Mouse (Mus musculus) stomach, embryonic 16.5 days (tissue): ENCODE data around the gene Tmem88. TPM values are rescaled to one million over a fixed set of nuclear protein-coding genes. Genes with fewer than 3 reads are reported as not detected.
A peak's percentile ranks its signal among the peaks of the same experiment; 100 is the strongest.

Source experiments
- ATAC-seq: fragments of 200-750 bp; cut with Nextera tagmentation; 2 replicates; pipeline ENCODE4 v1.8.0; 2017; ENCODE audit warnings: moderate number of reproducible peaks, moderate TSS enrichment; ENCODE audit not compliant: insufficient read depth, low FRiP score
- H3K27ac ChIP-seq: fragments of 300-500 bp; sonication (generic); 2 replicates; pipeline ENCODE4 v1.5.1; 2014; ENCODE audit warnings: low read length
- H3K27me3 ChIP-seq: fragments of 300-500 bp; sonication (generic); 2 replicates; pipeline ENCODE4 v1.6.1; 2014; ENCODE audit warnings: low read length, control low read depth, mixed read lengths; ENCODE audit not compliant: control insufficient read depth, insufficient read depth
- H3K36me3 ChIP-seq: fragments of 300-500 bp; sonication (generic); 2 replicates; pipeline ENCODE4 v1.6.1; 2014; ENCODE audit warnings: low read length; ENCODE audit not compliant: control insufficient read depth, insufficient read depth
- H3K4me1 ChIP-seq: fragments of 300-500 bp; sonication (generic); 2 replicates; pipeline ENCODE4 v1.6.1; 2014; ENCODE audit warnings: low read length, control low read depth, mixed read lengths; ENCODE audit not compliant: control insufficient read depth, insufficient read depth
- H3K4me2 ChIP-seq: fragments of 300-500 bp; sonication (generic); 2 replicates; pipeline ENCODE4 v1.6.1; 2014; ENCODE audit warnings: low read depth, low read length, mixed read lengths
- H3K4me3 ChIP-seq: fragments of 300-500 bp; sonication (generic); replicated peaks from 2 replicates; pipeline ENCODE4 v1.5.1; 2014; ENCODE audit warnings: mild to moderate bottlenecking, low read length
- H3K9ac ChIP-seq: fragments of 300-500 bp; sonication (generic); 2 replicates; pipeline ENCODE4 v1.6.1; 2014; ENCODE audit warnings: low read length
- H3K9me3 ChIP-seq: fragments of 300-500 bp; sonication (generic); replicated peaks from 2 replicates; pipeline ENCODE4 v1.6.1; 2016; ENCODE audit warnings: low read length, control low read depth; ENCODE audit not compliant: control insufficient read depth
- WGBS: fragments of 180-500 bp; shearing (Covaris S2); extraction: QIAGEN DNeasy Blood & Tissue Kit; methylation state at CpG from one replicate; pipeline ENCODE4 v1.1.7; 2014; 5-methylcytosine and 5-hydroxymethylcytosine counted together
- polyA plus RNA-seq: library from polyadenylated mRNA; unstranded; fragments of >200 nt; fragmentation: Nextera tagmentation; extraction: Ambion mirVana; gene quantifications from 2 replicates; pipeline ENCODE4 v1.2.1, GENCODE M21; 2015

Tmem88 gene
- polyA plus RNA-seq, 1 experiment from 2014 or later, result 28.7 TPM

- 13% methylated on average over 2 of the region's 2 CpGs for WGBS
- Histone ChIP-seq H3K4me3 (peak overlapping the region; percentile 85), H3K9ac (peak overlapping the region; percentile 99; the same call in 1 of the 2 replicates), H3K4me2 (peak overlapping the region; percentile 95), H3K9me3 (no peaks in the 10 kb centered on the region), H3K4me1 (peaks cover 43% of the 10 kb centered on the region), H3K27me3 (no peaks in the 10 kb centered on the region), H3K36me3 (no peaks in the 10 kb centered on the region), H3K27ac (peak overlapping the region; percentile 100)
- ATAC-seq, result no peak
These were observed 27.8 kb downstream of the Tmem88 start for GRCm38 (mm10) chr11:69369990-69370816.

DNA sequence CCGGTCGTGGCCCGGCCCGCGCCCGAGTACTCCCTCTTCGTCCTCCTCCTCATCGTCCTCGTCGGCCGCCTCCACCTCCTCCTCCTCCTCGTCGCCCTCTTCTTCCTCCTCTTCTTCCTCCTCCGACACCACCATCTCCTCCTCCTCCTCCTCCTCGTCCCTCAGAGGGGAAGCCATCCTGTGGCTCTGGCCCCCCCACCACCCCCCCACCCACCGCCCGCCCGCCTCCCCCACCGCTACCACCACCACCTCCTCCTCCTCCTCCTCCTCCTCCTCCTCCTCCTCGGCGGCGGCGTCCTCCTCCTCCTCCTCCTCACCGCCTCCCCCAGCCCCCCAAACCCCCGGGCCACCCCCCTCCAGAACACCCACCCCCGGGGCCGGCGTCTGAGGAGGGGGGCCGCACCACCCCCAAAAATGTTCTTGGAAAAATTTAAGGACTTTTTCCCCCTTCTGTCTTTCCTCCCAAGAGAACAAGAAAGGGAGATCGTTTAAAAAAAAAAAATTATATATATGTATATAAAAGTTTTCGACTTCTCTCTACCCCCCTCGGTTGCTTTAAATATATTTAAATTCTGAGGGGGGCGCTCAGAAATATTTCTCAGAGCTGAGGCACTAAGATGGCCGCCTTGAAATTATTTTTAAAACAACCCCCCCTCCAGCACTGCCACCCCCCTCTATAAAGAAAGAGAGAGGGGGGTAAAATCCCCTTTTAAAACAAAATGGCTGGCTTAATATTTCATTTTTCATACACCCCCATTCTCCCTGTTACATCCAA lies 28.6 kb downstream of the Tmem88 start, which contains the start of gene Chd3:
Gene Chd3, minus strand, starts transcription at position 192 of the 775 bp plus-strand sequence.
- peak within 1 kb of the TSS; percentile 85 for H3K4me3 ChIP-seq
- H3K27ac ChIP-seq, result peak within 1 kb of the TSS; percentile 100
- peak within 1 kb of the TSS; percentile 99 for H3K9ac ChIP-seq
- peaks cover 51% of the 10 kb centered on the region for H3K4me1 ChIP-seq
- peak within 1 kb of the TSS; percentile 95 for H3K4me2 ChIP-seq
- WGBS, result under 1% methylated on average over 20 of the region's 34 CpGs
- ATAC-seq, result no peak
- no peaks in the 10 kb centered on the region for H3K9me3 ChIP-seq
- H3K27me3 ChIP-seq, result no peaks in the 10 kb centered on the region
- no peaks in the 10 kb centered on the region for H3K36me3 ChIP-seq

- no peak for ATAC-seq
- Histone ChIP-seq H3K27me3 (no peaks in the 10 kb centered on the region), H3K4me1 (peaks cover 58% of the 10 kb centered on the region), H3K9me3 (no peaks in the 10 kb centered on the region), H3K9ac (peak overlapping the region; percentile 99), H3K4me2 (peak overlapping the region; percentile 95), H3K4me3 (peak overlapping the region; percentile 85), H3K27ac (peak overlapping the region; percentile 100), H3K36me3 (no peaks in the 10 kb centered on the region)
- WGBS, result under 1% methylated on average over 80 of the region's 106 CpGs
These were observed 29.4 kb downstream of the Tmem88 start for GRCm38 (mm10) chr11:69368356-69369214.

GRCm38 (mm10) chr11:69367616-69368355 lies 30.2 kb downstream of the Tmem88 start:
- Histone ChIP-seq H3K4me2 (peak overlapping the region; percentile 95), H3K36me3 (peaks cover 5% of the 10 kb centered on the region; the same call in 1 of the 2 replicates), H3K9ac (peak overlapping the region; percentile 99), H3K27ac (peak overlapping the region; percentile 100), H3K4me1 (peaks cover 52% of the 10 kb centered on the region), H3K4me3 (peak overlapping the region; percentile 85), H3K27me3 (no peaks in the 10 kb centered on the region), H3K9me3 (no peaks in the 10 kb centered on the region)
- no peak for ATAC-seq
- under 1% methylated on average over 22 of the region's 22 CpGs for WGBS

GRCm38 (mm10) chr11:69366855-69367615 lies 31.0 kb downstream of the Tmem88 start:
- no peak for ATAC-seq
- Histone ChIP-seq H3K4me2 (peak overlapping the region; percentile 95), H3K4me3 (peak overlapping the region; percentile 85), H3K36me3 (peaks cover 9% of the 10 kb centered on the region; the same call in 1 of the 2 replicates), H3K27ac (peak overlapping the region; percentile 100), H3K4me1 (peaks cover 44% of the 10 kb centered on the region), H3K27me3 (no peaks in the 10 kb centered on the region), H3K9me3 (no peaks in the 10 kb centered on the region), H3K9ac (peak overlapping the region; percentile 99)
- WGBS, result under 1% methylated on average over 22 of the region's 22 CpGs

- ATAC-seq, result peak; percentile 87
- H3K4me1 ChIP-seq, result peaks cover 37% of the 10 kb centered on the region
- no peaks in the 10 kb centered on the region for H3K27me3 ChIP-seq
- H3K36me3 ChIP-seq, result peaks cover 14% of the 10 kb centered on the region; the same call in 1 of the 2 replicates
- peak overlapping the region; percentile 85 for H3K4me3 ChIP-seq
- peak overlapping the region; percentile 95 for H3K4me2 ChIP-seq
- H3K9me3 ChIP-seq, result no peaks in the 10 kb centered on the region
- under 1% methylated on average over 26 of the region's 26 CpGs for WGBS
- H3K9ac ChIP-seq, result peak overlapping the region; percentile 84
- H3K27ac ChIP-seq, result peak overlapping the region; percentile 100
These were observed 31.7 kb downstream of the Tmem88 start for GRCm38 (mm10) chr11:69366157-69366854.

DNA sequence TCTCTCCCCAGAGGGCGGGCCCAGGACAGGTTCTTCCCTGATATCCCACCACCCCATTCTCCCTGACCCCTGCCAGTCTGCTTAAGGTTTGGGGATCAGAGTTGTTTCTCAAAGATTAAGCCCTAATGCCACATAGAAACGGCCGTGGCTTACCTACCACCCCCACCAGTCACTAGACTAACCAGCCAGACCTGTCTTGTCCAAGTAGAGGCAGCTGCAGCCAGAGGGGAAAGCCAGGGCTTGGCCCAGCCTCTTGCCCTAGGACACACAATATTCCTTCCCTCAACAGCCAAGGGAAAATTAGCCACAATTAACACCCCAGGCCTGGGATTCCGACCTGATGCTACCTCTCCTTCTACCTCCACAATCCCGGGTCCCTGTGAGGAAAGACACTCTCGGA lies 32.3 kb downstream of the Tmem88 start:
- H3K9ac ChIP-seq, result peak overlapping the region; percentile 84
- ATAC-seq, result peak; percentile 28; the same call in 1 of the 2 replicates
- no peaks in the 10 kb centered on the region for H3K9me3 ChIP-seq
- no peaks in the 10 kb centered on the region for H3K27me3 ChIP-seq
- WGBS, result 16% methylated on average over 6 of the region's 6 CpGs
- peak overlapping the region; percentile 100 for H3K27ac ChIP-seq
- H3K36me3 ChIP-seq, result peaks cover 19% of the 10 kb centered on the region; the same call in 1 of the 2 replicates
- peak overlapping the region; percentile 95 for H3K4me2 ChIP-seq
- peak overlapping the region; percentile 85 for H3K4me3 ChIP-seq
- peaks cover 31% of the 10 kb centered on the region for H3K4me1 ChIP-seq
